Mouse (Mus musculus) kidney, embryonic 16.5 days (tissue): ENCODE results near the gene Gm9376. TPM values are rescaled to one million over a fixed set of nuclear protein-coding genes. Genes with fewer than 3 reads are reported as not detected.

ENCODE experiments used
- ATAC-seq: fragments of 200-750 bp; cut with Nextera tagmentation; 2 replicates; pipeline ENCODE4 v1.8.0; 2017; ENCODE audit warnings: moderate TSS enrichment; ENCODE audit not compliant: low FRiP score, low TSS enrichment
- H3K27ac ChIP-seq: fragments of 300-500 bp; sonication (generic); 2 replicates; pipeline ENCODE4 v1.5.1; 2014; ENCODE audit warnings: low read length
- H3K27me3 ChIP-seq: fragments of 300-500 bp; sonication (generic); 2 replicates; pipeline ENCODE4 v1.6.1; 2014; ENCODE audit warnings: low read length, control low read depth, mixed read lengths; ENCODE audit not compliant: insufficient read depth
- H3K36me3 ChIP-seq: fragments of 300-500 bp; sonication (generic); 2 replicates; pipeline ENCODE4 v1.6.1; 2014; ENCODE audit warnings: low read length, control low read depth, mixed read lengths; ENCODE audit not compliant: insufficient read depth
- H3K4me1 ChIP-seq: fragments of 300-500 bp; sonication (generic); 2 replicates; pipeline ENCODE4 v1.6.1; 2014; ENCODE audit warnings: low read length, control low read depth, mixed read lengths; ENCODE audit not compliant: insufficient read depth
- H3K4me2 ChIP-seq: fragments of 300-500 bp; sonication (generic); replicated peaks from 2 replicates; pipeline ENCODE4 v1.6.1; 2014; ENCODE audit warnings: low read depth, low read length
- H3K4me3 ChIP-seq: fragments of 300-500 bp; sonication (generic); 2 replicates; pipeline ENCODE4 v1.5.1; 2014; ENCODE audit warnings: mild to moderate bottlenecking, low read length
- H3K9ac ChIP-seq: fragments of 300-500 bp; sonication (generic); replicated peaks from 2 replicates; pipeline ENCODE4 v1.6.1; 2014; ENCODE audit warnings: low read length
- H3K9me3 ChIP-seq: fragments of 300-500 bp; sonication (generic); 2 replicates; pipeline ENCODE4 v1.6.1; 2016; ENCODE audit warnings: low read length, control low read depth
- WGBS: fragments of 180-500 bp; shearing (Covaris S2); extraction: QIAGEN DNeasy Blood & Tissue Kit; methylation state at CpG from one replicate; pipeline ENCODE4 v1.1.7; 2014; 5-methylcytosine and 5-hydroxymethylcytosine counted together
- polyA plus RNA-seq: library from polyadenylated mRNA; unstranded; fragments of >200 nt; fragmentation: Nextera tagmentation; extraction: Ambion mirVana; gene quantifications from 2 replicates; pipeline ENCODE4 v1.2.1, GENCODE M21; 2015

Gm9376 gene
- polyA plus RNA-seq, result not detected in 2 replicates

DNA sequence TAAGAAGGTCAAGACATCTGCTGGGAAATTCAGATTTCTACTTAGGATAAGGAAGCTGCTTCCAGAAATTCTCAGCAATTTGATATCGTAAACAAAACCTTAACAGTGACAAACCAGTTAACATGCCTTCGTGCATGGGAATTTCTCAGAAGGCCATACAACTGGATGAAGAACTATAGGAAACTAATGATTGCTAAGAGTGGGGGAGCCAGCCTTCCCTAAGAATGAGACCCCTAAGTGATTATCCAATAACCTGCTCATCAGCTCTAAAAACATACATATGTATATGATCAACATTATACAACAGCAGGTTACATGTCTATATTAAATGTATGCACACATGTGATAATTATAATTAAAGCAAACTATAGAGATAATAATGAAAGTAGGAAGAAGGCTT is at the start of gene Gm9376:
TSS of gene Gm9376 (plus strand) at position 301 of the 400 bp plus-strand sequence.
- no peak within 1 kb of the TSS for H3K9ac ChIP-seq
- no peaks in the 10 kb centered on the region for H3K36me3 ChIP-seq
- no peak within 1 kb of the TSS for H3K4me3 ChIP-seq
- ATAC-seq, result no peak
- no peak within 1 kb of the TSS for H3K27ac ChIP-seq
- no peaks in the 10 kb centered on the region for H3K9me3 ChIP-seq
- whole genome bisulfite sequencing, result 90% methylated on average over 2 of the region's 2 CpGs
- H3K4me1 ChIP-seq, result no peaks in the 10 kb centered on the region
- no peaks in the 10 kb centered on the region for H3K27me3 ChIP-seq
- H3K4me2 ChIP-seq, result no peak within 1 kb of the TSS

DNA sequence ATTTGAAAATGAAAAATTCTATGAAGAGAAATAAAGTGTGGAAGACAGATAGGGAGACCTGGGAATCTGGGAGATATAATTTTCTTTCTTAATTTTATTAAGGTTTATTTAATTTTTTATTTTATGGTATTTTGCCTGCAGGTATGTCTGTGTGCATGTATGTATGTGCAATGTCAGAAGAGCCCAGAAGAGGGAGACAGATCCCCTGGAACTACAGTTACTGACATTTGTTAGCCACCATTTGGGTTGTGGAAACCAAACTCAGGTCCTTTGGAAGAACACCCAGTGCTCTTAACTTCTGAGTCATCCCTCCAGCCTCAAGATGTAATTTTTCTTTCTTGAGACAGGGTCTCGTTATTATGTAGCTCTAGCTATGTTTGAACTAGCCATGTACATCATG is 45.9 kb upstream of the Gm9376 start:
- 90% methylated on average over 1 of the region's 1 CpGs for WGBS
- Histone ChIP-seq H3K36me3 (no peaks in the 10 kb centered on the region), H3K9ac (no peak overlapping the region), H3K4me1 (no peaks in the 10 kb centered on the region; the same call in 1 of the 2 replicates), H3K27ac (no peak overlapping the region), H3K27me3 (peaks cover 36% of the 10 kb centered on the region), H3K9me3 (no peaks in the 10 kb centered on the region), H3K4me2 (no peak overlapping the region), H3K4me3 (no peak overlapping the region)
- no peak for ATAC-seq

DNA sequence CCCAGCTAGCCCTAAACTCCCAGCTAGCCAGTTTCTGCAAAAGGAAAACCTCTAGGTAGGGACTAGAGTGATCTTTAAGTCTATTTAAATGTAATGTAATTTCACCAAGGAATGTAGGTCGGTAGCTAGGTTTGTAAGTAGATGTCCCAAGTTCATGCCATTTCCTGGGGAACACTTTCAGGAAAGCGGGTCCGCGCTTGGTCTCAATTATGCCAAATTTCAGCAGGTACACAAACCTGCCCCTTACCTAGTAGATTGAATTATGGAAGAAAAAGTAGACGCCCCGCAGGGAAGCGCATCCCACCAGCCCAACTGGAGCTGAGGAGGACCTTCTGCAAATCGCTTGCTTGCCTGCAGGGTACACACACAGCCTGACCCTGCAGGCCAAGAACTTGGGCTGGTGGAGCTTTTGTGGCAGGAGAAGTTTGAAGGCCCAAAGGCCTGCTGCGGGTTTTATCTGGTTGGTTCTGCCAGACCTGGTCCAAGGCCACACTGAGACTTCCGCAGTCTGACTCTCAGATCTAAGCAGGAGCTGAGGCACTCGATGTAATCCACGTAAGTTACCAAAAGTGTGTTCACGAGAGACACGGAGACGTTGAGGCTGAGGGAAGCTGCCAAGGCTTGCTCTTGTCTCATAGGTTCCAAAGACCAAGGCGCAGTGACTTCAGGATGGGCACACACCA is 41.6 kb upstream of the Gm9376 start:
- ATAC-seq, result no peak
- Histone ChIP-seq H3K27me3 (peaks cover 76% of the 10 kb centered on the region), H3K9me3 (no peaks in the 10 kb centered on the region), H3K36me3 (no peaks in the 10 kb centered on the region), H3K4me3 (no peak overlapping the region), H3K4me1 (no peaks in the 10 kb centered on the region; the same call in 1 of the 2 replicates), H3K9ac (no peak overlapping the region), H3K27ac (no peak overlapping the region), H3K4me2 (no peak overlapping the region)
- WGBS, result 9% methylated on average over 16 of the region's 16 CpGs

DNA sequence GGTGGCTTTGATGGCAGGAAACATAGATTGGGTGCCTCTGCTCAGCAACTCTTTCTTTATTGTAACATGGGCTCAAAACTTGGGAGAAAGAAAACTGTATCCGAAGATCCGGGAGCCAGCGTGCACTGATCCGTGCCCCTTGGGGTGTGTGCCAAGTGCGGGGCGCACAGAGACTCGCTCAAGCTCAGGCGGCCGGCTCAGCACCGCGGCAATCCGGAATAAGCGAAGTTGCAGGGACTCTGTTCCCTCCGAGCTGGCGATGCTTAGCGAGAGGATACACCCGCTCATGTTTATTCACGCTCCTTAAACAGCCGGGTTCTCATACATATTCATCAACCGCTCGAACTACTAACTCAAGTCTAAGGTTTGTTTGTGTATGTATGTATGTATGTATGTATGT is 40.8 kb upstream of the Gm9376 start:
- Histone ChIP-seq H3K9ac (no peak overlapping the region), H3K9me3 (no peaks in the 10 kb centered on the region), H3K4me3 (peak overlapping the region; percentile 16; the same call in 1 of the 2 replicates), H3K36me3 (no peaks in the 10 kb centered on the region), H3K4me1 (no peaks in the 10 kb centered on the region; the same call in 1 of the 2 replicates), H3K4me2 (0 out of 2 replicates have a peak overlapping the region, but pooled peaks have one; percentile 3), H3K27me3 (peaks cover 79% of the 10 kb centered on the region), H3K27ac (no peak overlapping the region)
- WGBS, result under 1% methylated on average over 21 of the region's 21 CpGs
- ATAC-seq, result no peak

DNA sequence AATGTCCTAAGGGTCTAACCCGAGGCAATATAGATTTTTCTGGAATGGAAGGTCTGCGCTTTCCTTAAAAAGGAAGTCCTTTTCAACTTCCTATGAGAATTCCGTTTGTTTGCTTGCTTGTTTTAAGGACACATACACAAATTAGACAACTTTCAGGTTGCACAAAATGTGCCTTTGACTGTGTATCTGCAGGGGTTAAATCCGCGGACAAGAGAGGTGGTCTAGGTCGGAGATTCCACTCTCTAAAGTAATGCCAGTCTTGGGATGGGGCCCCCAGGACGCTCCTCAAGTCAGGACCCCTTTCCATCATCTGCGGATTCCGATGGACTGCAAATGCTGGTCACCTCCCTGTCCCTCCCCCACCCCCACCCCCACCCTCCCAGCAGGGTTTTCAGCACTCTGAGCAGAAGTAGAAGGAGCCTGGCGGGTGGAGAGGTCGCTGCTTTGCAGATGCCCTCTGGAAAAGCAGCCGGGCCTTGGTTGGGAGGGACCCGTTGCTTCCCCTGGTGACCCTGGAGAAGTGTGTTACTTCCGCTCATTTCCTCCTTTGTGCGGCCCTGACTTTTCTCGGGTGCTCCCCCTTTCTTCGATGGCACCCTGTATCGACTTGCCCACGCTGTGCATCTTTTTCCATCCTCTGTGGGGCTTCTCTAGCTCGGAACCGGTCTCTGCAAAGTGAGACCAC is 40.1 kb upstream of the Gm9376 start:
- 0 out of 2 replicates have a peak overlapping the region, but pooled peaks have one; percentile 16 for H3K4me3 ChIP-seq
- no peaks in the 10 kb centered on the region for H3K9me3 ChIP-seq
- no peak overlapping the region for H3K9ac ChIP-seq
- no peak overlapping the region for H3K27ac ChIP-seq
- no peak overlapping the region for H3K4me2 ChIP-seq
- under 1% methylated on average over 21 of the region's 21 CpGs for WGBS
- H3K4me1 ChIP-seq, result no peaks in the 10 kb centered on the region; the same call in 1 of the 2 replicates
- no peaks in the 10 kb centered on the region for H3K36me3 ChIP-seq
- ATAC-seq, result no peak
- H3K27me3 ChIP-seq, result peaks cover 86% of the 10 kb centered on the region

DNA sequence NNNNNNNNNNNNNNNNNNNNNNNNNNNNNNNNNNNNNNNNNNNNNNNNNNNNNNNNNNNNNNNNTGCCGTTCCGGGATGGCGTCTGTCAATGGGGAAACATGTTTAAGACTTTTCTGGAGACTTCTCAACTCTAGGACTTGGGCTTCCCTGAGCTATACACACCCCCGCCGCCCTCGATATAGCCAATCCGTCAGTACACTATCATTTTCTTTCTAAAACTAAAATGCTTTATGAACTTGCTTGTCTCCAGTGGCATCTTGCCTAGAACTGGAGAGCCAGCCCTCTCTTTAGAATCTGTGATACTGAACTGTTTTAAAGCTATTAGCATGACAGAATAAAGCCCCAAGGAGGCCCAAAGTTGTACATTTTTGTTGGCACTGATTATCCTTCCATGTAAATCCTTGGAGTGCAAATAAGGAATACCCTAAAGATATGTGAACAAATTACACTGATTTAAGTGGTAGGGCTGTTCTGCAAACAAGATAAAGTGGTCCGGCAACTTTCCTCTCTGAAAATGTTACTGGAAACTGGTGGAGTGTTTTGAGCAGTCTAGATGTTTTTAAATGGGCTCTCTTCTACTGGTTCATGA is 34.3 kb upstream of the Gm9376 start:
- no peak for ATAC-seq
- no peak overlapping the region for H3K9ac ChIP-seq
- peaks cover 29% of the 10 kb centered on the region for H3K4me1 ChIP-seq
- no peaks in the 10 kb centered on the region for H3K36me3 ChIP-seq
- no peak overlapping the region for H3K4me3 ChIP-seq
- no peak overlapping the region for H3K4me2 ChIP-seq
- H3K27me3 ChIP-seq, result peaks cover 88% of the 10 kb centered on the region
- no peaks in the 10 kb centered on the region for H3K9me3 ChIP-seq
- 1% methylated on average over 8 of the region's 8 CpGs for WGBS
- H3K27ac ChIP-seq, result no peak overlapping the region

DNA sequence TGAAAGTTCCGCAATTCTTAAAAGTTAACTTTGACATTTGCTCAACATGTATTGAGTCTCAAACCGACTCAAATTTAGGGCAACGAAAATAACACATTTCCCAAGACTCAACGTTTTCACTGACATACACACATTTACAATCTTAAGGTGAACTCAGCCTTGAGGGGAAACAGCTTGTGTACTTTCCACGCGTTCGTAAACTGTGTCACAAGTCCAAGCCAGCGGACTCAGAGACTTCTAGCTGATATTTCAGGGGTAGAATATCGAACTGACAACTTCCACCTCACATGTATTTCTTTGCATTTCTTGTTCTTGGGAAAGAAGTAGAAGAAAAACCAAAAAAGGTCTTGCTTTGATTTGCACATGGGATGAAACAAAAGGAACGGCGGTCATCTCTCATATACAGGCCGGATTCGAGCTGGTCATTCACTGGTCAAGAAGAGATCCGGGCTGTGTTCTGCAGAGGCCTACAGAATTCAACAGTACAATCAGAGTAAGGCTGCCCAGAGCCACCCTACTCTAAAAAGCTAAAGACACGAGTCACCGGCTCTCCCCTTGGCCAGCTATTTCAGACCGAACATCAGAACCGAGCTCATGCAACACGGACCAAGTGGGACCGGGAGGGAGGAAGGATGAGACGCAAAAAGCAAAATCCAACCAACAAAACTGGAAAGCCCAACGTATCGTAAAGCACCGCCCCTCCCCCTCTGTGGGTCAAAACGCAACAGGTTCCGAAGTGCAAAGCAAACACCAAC is 32.8 kb upstream of the Gm9376 start:
- peaks cover 29% of the 10 kb centered on the region for H3K4me1 ChIP-seq
- H3K4me2 ChIP-seq, result no peak overlapping the region
- no peak for ATAC-seq
- no peak overlapping the region for H3K27ac ChIP-seq
- H3K4me3 ChIP-seq, result no peak overlapping the region
- no peak overlapping the region for H3K9ac ChIP-seq
- 3% methylated on average over 26 of the region's 26 CpGs for WGBS
- H3K27me3 ChIP-seq, result peaks cover 84% of the 10 kb centered on the region
- no peaks in the 10 kb centered on the region for H3K9me3 ChIP-seq
- H3K36me3 ChIP-seq, result no peaks in the 10 kb centered on the region

DNA sequence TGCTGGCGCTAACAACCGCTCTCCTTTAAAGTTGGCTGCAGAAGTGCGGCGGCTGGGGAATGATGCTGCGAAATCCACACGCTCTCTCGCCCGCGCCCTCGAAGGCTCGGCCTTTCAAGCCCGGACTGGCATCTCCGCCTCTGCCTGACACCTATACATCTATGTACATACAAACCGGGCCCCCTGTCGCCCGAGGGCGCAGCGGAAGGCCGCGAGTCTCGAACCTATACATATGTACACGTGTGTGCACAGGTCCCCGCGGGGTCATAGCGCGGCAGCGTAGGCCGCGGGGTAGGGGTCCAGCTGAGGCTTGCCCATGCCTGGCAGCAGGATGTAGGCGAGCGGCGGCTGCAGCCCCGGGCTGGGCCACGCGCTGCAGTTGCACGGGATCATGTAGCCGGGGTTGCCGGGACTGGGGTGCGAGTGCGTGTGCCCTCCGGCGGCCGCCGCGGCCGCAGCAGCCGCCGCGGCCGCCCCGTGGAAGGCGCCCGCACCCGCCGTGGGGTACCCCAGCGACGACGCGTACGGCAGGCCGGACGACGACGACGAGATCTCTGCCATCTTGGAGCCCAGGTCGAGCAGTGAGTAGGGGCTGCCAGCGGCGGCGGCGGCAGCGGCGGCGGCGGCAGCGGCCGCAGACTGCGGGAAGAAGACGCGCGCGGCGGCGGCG is 32.1 kb upstream of the Gm9376 start:
- H3K27me3 ChIP-seq, result peaks cover 84% of the 10 kb centered on the region
- no peak overlapping the region for H3K27ac ChIP-seq
- H3K4me1 ChIP-seq, result peaks cover 29% of the 10 kb centered on the region
- H3K9ac ChIP-seq, result no peak overlapping the region
- ATAC-seq, result no peak
- H3K4me3 ChIP-seq, result peak overlapping the region; percentile 59
- no peaks in the 10 kb centered on the region for H3K36me3 ChIP-seq
- under 1% methylated on average over 65 of the region's 84 CpGs for WGBS
- no peaks in the 10 kb centered on the region for H3K9me3 ChIP-seq
- peak overlapping the region; percentile 97 for H3K4me2 ChIP-seq

DNA sequence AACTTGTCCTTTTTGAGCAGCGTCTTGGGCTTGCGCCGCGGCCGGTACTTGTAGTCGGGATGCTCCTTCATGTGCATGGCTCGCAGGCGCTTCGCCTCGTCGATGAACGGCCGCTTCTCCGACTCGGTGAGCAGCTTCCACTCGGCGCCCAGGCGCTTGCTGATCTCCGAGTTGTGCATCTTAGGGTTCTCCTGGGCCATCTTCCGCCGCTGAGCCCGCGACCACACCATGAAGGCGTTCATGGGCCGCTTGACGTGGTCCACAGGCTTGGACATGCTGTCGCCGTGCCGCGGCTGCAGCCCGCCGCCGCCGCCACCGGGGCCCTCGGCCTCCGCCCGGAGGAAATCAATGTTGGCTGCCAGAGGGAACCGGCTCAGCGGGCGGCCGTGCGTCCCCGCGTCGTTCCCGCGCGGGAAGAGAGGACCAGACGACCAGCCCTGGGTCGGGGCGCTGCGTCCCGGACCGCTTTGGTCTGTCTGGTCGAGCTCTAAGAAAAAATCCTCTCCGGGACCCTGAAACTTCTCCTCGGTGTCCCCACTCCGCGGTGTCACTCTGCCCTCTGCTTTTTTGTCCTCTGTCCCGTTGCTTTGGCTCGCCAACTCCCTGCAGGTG is 31.3 kb upstream of the Gm9376 start:
- Histone ChIP-seq H3K9ac (no peak overlapping the region), H3K27me3 (peaks cover 85% of the 10 kb centered on the region), H3K27ac (no peak overlapping the region)

More for the DNA sequence above, 31.3 kb upstream of the Gm9376 start:
- Histone ChIP-seq H3K9me3 (no peaks in the 10 kb centered on the region), H3K4me1 (peaks cover 29% of the 10 kb centered on the region), H3K4me2 (peak overlapping the region; percentile 97), H3K4me3 (peak overlapping the region; percentile 59), H3K36me3 (no peaks in the 10 kb centered on the region)
- ATAC-seq, result no peak
- WGBS, result under 1% methylated on average over 59 of the region's 62 CpGs
